Mouse (Mus musculus) ES-Bruce4 (cell line): ENCODE data around the gene Polr2g.

Experiments
- CTCF ChIP-seq: IDR thresholded peaks from one replicate; pipeline ENCODE4 v1.8.1; 2011; ENCODE audit warnings: low read depth, low read length
- EP300 ChIP-seq: IDR thresholded peaks from 2 replicates; pipeline ENCODE4 v1.6.1; 2011; ENCODE audit warnings: low read depth, low read length; ENCODE audit not compliant: insufficient read depth
- POLR2A ChIP-seq: IDR thresholded peaks from one replicate; pipeline ENCODE4 v1.8.1; 2011; ENCODE audit warnings: low read length; ENCODE audit not compliant: insufficient read depth

DNA sequence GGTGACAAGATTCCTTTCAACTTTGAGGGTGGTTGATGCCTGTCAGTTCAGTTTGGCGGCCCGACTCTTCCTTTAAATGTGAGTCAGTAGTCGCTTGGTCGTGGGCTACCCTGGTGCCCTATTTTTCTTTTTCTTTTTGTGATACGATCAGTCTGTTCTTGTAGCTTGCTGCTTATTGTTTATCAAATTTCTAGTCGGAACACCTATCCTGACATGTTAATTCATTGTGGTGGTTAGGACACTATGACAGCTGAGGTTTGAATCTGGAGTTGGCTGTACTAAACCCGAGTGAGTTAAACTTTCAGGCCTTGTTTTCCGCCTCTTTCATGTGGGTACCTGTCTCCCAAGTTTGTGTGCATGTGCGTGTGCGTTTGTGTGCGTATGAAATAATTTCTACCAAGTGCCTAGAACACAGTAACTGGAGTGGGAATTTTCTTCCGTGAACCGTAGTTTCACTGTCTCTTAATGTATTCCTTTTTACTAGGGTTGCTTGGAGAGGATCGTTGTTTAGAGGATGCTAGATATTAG is 40.8 kb downstream of the Polr2g start:
- TF ChIP-seq POLR2A (no peak), EP300 (no peak), CTCF (no peak)
